Mouse (Mus musculus): ENCODE measurements around the gene Hook2. TPM values are rescaled to one million over a fixed set of nuclear protein-coding genes. Genes with fewer than 3 reads are reported as not detected.

Hook2 gene
- polyA plus RNA-seq, 1 experiment from 2014 or later: 24.2 TPM

DNA sequence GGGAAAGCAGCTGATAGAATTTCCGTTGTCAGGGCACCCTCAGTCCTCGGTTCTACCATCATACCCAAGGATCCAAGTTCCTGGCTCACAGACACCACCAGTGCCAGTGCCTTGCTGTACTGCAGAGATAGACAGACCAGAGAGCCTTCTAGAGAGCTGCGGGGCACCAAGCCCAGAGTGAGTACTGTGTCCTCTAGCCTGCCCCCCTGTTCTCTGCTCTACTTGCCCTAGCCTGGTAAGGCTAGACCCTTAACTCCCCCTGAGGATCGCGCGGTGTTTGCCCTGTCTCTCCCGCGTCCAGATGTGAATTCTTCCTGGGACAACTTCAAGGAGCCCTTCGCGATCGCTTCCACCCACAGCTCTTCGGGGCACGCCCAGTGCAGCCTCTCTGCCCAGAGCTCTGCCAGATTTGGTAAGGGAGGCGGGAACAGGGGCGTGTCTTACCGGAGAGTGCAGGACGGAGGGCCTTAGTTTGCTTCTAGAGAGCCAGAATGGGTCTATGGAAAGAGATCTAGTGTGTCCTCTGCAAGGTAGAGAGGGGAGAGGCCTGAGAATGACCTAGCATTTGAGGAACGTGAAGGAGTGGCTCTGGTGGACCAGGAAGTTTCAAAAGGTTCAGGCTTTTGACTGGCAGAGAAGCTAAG lies 37.7 kb upstream of the Hook2 start:
- Histone ChIP-seq H3K4me3 (ENCODE audit: low read length) (no peak overlapping the region), H3K9me3 (ENCODE audit: control insufficient read depth, low read length) (no peaks in the 10 kb centered on the region), H3K4me1 (replicated peaks; ENCODE audit: control insufficient read depth, insufficient read depth, low read length) (no peaks in the 10 kb centered on the region), H3K9ac (ENCODE audit: low read length) (no peak overlapping the region), H3K36me3 (ENCODE audit: control insufficient read depth, insufficient read depth, low read length) (peaks cover 5% of the 10 kb centered on the region; the same call in 1 of the 2 replicates), H3K4me2 (ENCODE audit: low read depth, low read length) (peak overlapping the region; percentile 23), H3K27ac (ENCODE audit: low read length) (no peak overlapping the region), H3K27me3 (ENCODE audit: control insufficient read depth, insufficient read depth, low read depth, low read length) (peaks cover 4% of the 10 kb centered on the region; the same call in 1 of the 2 replicates)
- ATAC-seq (ENCODE audit: low read depth): peak; percentile 79
- WGBS: 6% methylated on average over 18 of the region's 18 CpGs

DNA sequence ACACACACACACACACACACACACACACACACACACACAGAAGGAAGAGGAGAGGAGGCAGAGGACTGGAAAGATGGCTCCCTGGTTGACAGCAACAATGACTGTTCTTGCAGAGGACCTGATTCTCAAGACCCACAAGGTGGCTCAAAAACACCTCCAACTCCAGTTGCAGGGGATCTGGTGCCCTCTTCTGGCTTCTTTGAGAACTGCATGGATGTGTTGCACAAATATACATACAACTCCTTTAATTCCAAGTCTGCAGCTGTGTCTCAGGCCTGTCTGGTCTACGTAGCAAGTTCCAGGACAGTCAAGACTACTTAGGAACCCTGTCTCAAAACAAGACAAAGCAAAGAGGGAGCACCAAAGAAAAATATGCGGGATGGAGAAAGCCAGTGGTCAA lies 33.6 kb upstream of the Hook2 start:
- WGBS: 36% methylated on average over 2 of the region's 2 CpGs
- H3K36me3 ChIP-seq (ENCODE audit: control insufficient read depth, insufficient read depth, low read length): peaks cover 13% of the 10 kb centered on the region

DNA sequence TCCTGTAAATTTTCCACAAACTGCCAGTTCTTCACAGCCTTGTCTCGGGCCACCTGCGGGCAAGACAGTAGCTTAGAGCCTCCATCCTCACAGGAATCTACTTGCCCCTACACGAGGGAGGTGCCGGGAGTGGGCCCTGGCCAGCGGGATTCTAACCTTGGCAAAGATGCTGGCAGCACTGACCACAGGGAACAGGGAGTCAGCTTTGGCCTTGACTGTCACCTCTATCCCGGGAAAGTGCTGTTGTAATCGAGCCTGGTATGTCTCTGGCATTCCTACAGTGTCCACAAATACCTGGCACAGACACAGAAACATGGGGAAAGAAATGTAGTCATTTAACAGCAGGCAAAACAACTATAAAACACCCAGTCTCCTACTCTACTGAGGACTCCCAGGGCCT lies 30.6 kb upstream of the Hook2 start:
- H3K9me3 ChIP-seq (ENCODE audit: control insufficient read depth, low read length): no peaks in the 10 kb centered on the region
- H3K4me1 ChIP-seq (replicated peaks; ENCODE audit: control insufficient read depth, insufficient read depth, low read length): peaks cover under 1% of the 10 kb centered on the region
- peaks cover 16% of the 10 kb centered on the region for H3K36me3 ChIP-seq (ENCODE audit: control insufficient read depth, insufficient read depth, low read length)
- H3K9ac ChIP-seq (ENCODE audit: low read length): no peak overlapping the region
- no peak overlapping the region for H3K4me3 ChIP-seq (ENCODE audit: low read length)
- H3K27ac ChIP-seq (ENCODE audit: low read length): no peak overlapping the region
- H3K4me2 ChIP-seq (ENCODE audit: low read depth, low read length): no peak overlapping the region
- H3K27me3 ChIP-seq (ENCODE audit: control insufficient read depth, insufficient read depth, low read depth, low read length): no peaks in the 10 kb centered on the region
- ATAC-seq (ENCODE audit: low read depth): no peak
- 93% methylated on average over 7 of the region's 7 CpGs for WGBS

More for the DNA sequence above, 33.6 kb upstream of the Hook2 start:
- H3K9ac ChIP-seq (ENCODE audit: low read length): no peak overlapping the region
- no peaks in the 10 kb centered on the region for H3K9me3 ChIP-seq (ENCODE audit: control insufficient read depth, low read length)
- H3K4me3 ChIP-seq (ENCODE audit: low read length): no peak overlapping the region
- H3K27me3 ChIP-seq (ENCODE audit: control insufficient read depth, insufficient read depth, low read depth, low read length): no peaks in the 10 kb centered on the region; the same call in 1 of the 2 replicates
- no peaks in the 10 kb centered on the region for H3K4me1 ChIP-seq (replicated peaks; ENCODE audit: control insufficient read depth, insufficient read depth, low read length)
- no peak overlapping the region for H3K27ac ChIP-seq (ENCODE audit: low read length)
- no peak overlapping the region for H3K4me2 ChIP-seq (ENCODE audit: low read depth, low read length)
- no peak for ATAC-seq (ENCODE audit: low read depth)

DNA sequence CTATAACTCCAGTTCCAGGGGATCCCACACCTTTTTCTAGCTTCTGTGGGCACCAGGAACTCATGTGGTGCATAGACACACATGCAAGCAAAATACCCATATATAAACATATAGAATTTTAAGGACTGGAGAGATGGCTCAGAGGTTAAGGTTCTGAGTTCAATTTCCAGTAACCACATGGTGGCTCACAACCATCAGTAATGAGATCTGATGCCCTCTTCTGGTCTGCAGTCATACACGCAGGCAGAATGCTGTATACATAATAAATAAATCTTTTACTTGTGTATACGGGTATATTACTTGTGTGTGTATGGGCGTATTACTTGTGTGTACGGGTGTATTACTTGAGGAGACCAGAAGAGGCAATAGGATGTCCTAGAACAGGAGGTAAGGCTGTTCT lies 26.5 kb upstream of the Hook2 start:
- 80% methylated on average over 4 of the region's 4 CpGs for WGBS

DNA sequence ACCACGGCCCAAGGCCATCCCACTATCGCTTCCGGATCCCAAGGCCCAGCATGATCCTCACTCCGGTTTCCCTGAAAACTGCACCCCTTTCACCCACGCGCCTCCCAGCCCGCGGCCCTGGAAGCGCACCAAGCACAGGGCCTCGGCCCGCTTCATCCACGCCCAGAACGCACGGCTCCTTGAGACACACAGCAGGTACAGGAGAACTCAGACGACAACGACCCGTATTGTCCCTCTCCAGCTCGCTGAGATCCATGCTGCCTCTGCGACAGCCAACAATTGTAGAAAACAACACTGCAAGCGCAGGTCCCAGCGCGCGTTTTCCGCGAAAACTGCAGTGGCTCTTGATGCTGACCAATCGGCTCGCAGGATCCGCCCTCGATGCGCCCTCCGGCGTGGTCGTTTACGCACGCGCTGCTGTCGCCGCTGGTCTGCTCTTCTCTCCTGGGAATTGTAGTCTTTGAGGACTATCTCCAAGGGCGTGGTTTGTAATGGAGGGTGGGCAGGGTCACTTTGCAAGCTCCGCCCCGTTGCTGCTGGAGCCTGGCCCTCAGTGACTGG lies 24.6 kb upstream of the Hook2 start:
- H3K9me3 ChIP-seq (ENCODE audit: control insufficient read depth, low read length): no peaks in the 10 kb centered on the region
- H3K4me1 ChIP-seq (replicated peaks; ENCODE audit: control insufficient read depth, insufficient read depth, low read length): peaks cover 23% of the 10 kb centered on the region
- peak overlapping the region; percentile 93 for H3K4me2 ChIP-seq (ENCODE audit: low read depth, low read length)
- no peaks in the 10 kb centered on the region for H3K27me3 ChIP-seq (ENCODE audit: control insufficient read depth, insufficient read depth, low read depth, low read length)
- peak overlapping the region; percentile 80 for H3K4me3 ChIP-seq (ENCODE audit: low read length)
- peak overlapping the region; percentile 83 for H3K9ac ChIP-seq (ENCODE audit: low read length)
- under 1% methylated on average over 41 of the region's 41 CpGs for WGBS
- H3K27ac ChIP-seq (ENCODE audit: low read length): peak overlapping the region; percentile 77
- ATAC-seq (ENCODE audit: low read depth): peak; percentile 93
- H3K36me3 ChIP-seq (ENCODE audit: control insufficient read depth, insufficient read depth, low read length): peaks cover 5% of the 10 kb centered on the region

More for the DNA sequence above, 26.5 kb upstream of the Hook2 start:
- Histone ChIP-seq H3K27me3 (ENCODE audit: control insufficient read depth, insufficient read depth, low read depth, low read length) (no peaks in the 10 kb centered on the region), H3K4me2 (ENCODE audit: low read depth, low read length) (no peak overlapping the region), H3K4me1 (replicated peaks; ENCODE audit: control insufficient read depth, insufficient read depth, low read length) (peaks cover 17% of the 10 kb centered on the region), H3K9me3 (ENCODE audit: control insufficient read depth, low read length) (no peaks in the 10 kb centered on the region), H3K27ac (ENCODE audit: low read length) (no peak overlapping the region), H3K9ac (ENCODE audit: low read length) (no peak overlapping the region), H3K4me3 (ENCODE audit: low read length) (no peak overlapping the region), H3K36me3 (ENCODE audit: control insufficient read depth, insufficient read depth, low read length) (peaks cover 8% of the 10 kb centered on the region; the same call in 1 of the 2 replicates)
- no peak for ATAC-seq (ENCODE audit: low read depth)

DNA sequence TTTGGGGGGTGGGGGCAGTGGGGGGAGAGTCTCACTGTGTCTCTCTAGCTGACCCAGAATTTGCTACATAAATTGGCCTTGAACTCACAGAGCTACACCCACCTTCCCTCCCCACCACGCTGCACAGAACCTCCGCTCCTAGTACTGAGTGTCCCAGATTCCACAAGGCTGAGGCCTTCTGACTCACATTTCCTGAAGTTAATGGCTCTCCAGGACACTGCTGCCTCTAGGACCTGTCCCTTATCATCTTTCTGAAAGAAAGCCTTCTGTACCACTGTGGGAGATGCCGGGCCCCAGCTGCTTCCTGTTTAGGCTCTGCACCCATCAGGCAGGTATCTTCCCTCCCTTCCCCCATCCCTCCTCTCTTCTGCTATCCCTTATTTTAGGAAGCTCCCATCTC lies 23.8 kb upstream of the Hook2 start:
- Histone ChIP-seq H3K4me3 (ENCODE audit: low read length) (no peak overlapping the region), H3K9ac (ENCODE audit: low read length) (0 out of 2 replicates have a peak overlapping the region, but pooled peaks have one; percentile 4)
- ATAC-seq (ENCODE audit: low read depth): no peak

DNA sequence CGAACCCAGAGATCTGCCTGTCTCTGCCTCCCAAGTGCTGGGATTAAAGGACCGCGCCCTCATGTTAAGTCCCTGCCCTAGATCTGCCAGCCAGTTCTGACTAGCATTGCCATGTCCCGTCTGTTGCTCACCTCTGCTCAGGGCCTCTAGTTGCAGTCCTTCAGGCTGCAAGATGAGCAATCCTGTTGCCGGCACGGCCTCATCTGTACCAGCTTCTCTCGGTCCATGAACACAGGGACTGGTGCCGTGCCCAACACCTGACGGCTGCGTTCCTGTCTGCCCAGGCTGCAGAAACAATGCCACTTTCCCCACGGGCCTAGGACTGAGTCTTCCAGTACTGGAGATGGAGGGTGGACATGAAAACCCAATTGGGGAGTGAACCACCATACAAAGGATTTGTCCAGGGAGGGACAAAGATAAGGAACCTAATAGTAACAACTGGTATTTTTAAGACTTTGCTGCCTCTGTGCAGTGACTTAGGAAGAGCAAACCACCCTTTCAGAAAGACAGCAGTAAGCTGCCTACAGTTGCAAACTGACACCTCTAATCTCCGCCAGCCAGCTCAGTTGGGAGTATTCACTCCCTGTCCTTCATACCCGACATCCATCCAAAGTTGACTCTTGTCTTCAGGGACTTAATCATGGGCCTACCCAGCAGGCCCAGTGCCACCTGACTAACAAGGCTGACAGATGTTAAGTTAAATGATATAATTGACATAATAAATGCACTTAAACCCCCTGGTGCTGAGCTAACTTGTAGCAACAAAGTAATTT lies 22.7 kb upstream of the Hook2 start:
- no peak overlapping the region for H3K9ac ChIP-seq (ENCODE audit: low read length)
- H3K4me2 ChIP-seq (ENCODE audit: low read depth, low read length): no peak overlapping the region
- no peak for ATAC-seq (ENCODE audit: low read depth)
- no peak overlapping the region for H3K27ac ChIP-seq (ENCODE audit: low read length)
- H3K4me1 ChIP-seq (replicated peaks; ENCODE audit: control insufficient read depth, insufficient read depth, low read length): peaks cover 27% of the 10 kb centered on the region
- peaks cover 13% of the 10 kb centered on the region for H3K36me3 ChIP-seq (ENCODE audit: control insufficient read depth, insufficient read depth, low read length)
- no peak overlapping the region for H3K4me3 ChIP-seq (ENCODE audit: low read length)
- H3K9me3 ChIP-seq (ENCODE audit: control insufficient read depth, low read length): no peaks in the 10 kb centered on the region
- H3K27me3 ChIP-seq (ENCODE audit: control insufficient read depth, insufficient read depth, low read depth, low read length): no peaks in the 10 kb centered on the region
- 91% methylated on average over 13 of the region's 13 CpGs for WGBS

More for the DNA sequence above, 23.8 kb upstream of the Hook2 start:
- peaks cover 7% of the 10 kb centered on the region for H3K36me3 ChIP-seq (ENCODE audit: control insufficient read depth, insufficient read depth, low read length)
- 15% methylated on average over 3 of the region's 3 CpGs for WGBS
- H3K27ac ChIP-seq (ENCODE audit: low read length): peak overlapping the region; percentile 27; the same call in 1 of the 2 replicates
- no peaks in the 10 kb centered on the region for H3K27me3 ChIP-seq (ENCODE audit: control insufficient read depth, insufficient read depth, low read depth, low read length)
- H3K9me3 ChIP-seq (ENCODE audit: control insufficient read depth, low read length): no peaks in the 10 kb centered on the region
- peak overlapping the region; percentile 23; the same call in 1 of the 2 replicates for H3K4me2 ChIP-seq (ENCODE audit: low read depth, low read length)
- H3K4me1 ChIP-seq (replicated peaks; ENCODE audit: control insufficient read depth, insufficient read depth, low read length): peaks cover 27% of the 10 kb centered on the region

DNA sequence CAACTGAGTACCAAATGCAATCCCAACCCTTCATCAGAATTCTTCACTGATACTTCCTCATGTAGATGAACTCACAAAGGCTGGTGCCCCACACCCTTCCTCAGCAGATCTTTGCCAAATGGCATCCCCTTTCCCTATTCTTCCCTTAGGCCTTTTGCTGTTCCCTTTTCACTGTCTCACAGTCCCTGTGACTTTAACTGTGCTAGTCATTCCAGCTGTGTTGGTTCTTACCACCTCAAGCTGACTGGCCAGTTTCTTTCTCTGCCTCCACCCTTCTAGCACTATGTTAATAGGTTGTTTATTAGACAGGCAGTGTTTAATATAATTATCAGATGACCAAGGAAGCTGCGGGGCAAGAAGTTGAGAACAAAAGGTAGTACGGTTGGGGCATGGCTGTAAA lies 21.8 kb upstream of the Hook2 start:
- peak overlapping the region; percentile 85 for H3K9ac ChIP-seq (ENCODE audit: low read length)
- no peaks in the 10 kb centered on the region for H3K9me3 ChIP-seq (ENCODE audit: control insufficient read depth, low read length)
- 5% methylated on average over 2 of the region's 2 CpGs for WGBS
- H3K4me3 ChIP-seq (ENCODE audit: low read length): peak overlapping the region; percentile 80
- H3K4me2 ChIP-seq (ENCODE audit: low read depth, low read length): peak overlapping the region; percentile 78
- H3K27ac ChIP-seq (ENCODE audit: low read length): peak overlapping the region; percentile 89
- no peaks in the 10 kb centered on the region for H3K27me3 ChIP-seq (ENCODE audit: control insufficient read depth, insufficient read depth, low read depth, low read length)
- ATAC-seq (ENCODE audit: low read depth): no peak
- peaks cover 27% of the 10 kb centered on the region for H3K4me1 ChIP-seq (replicated peaks; ENCODE audit: control insufficient read depth, insufficient read depth, low read length)
- H3K36me3 ChIP-seq (ENCODE audit: control insufficient read depth, insufficient read depth, low read length): peaks cover 16% of the 10 kb centered on the region

All from lung, embryonic 16.5 days (tissue).